8 mouse cellular contexts compared by ENCODE assay signal in the genomic region with DNA sequence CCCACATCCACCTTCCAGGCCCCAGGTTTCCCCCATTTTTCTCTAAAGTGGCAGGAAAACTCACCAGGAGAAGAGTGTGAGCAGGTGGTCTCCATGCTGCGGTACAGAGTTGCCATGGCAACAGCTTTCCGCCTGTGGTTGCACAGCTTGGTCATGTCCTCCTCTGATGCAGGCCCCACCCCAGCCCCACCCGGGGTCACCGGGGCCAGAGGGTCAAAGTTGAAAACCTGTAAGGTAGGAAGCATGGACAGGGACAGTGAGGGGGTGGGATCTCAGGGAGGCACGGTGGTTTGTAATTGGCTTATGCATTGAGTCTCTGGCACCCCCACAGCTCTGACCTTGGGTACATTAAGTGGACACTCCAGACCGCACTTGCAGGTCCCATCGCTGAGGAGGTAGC. TPM values are rescaled to one million over a fixed set of nuclear protein-coding genes. Genes with fewer than 3 reads are reported as not detected.
DNase-seq lines count a peak whose midpoint lies in the region; ATAC-seq and TF ChIP-seq lines count a peak whose summit lies in the region.

No protein-coding gene starts in this region.

- H3K36me3 ChIP-seq in heart, embryonic 13.5 days: peaks cover 57% of the 10 kb centered on the region
- peaks cover 58% of the 10 kb centered on the region for H3K36me3 ChIP-seq in hindbrain, embryonic 14.5 days (replicated peaks; ENCODE audit: control insufficient read depth, insufficient read depth)
- H3K36me3 ChIP-seq in midbrain, embryonic 11.5 days (ENCODE audit: control insufficient read depth, insufficient read depth, low read length): peaks cover 27% of the 10 kb centered on the region

- DNase-seq in heart, adult 9 months (ENCODE audit: low spot score in 2 of 2): no peak
- no peak for DNase-seq in hindbrain, embryonic 14.5 days (ENCODE audit: low spot score)
- DNase-seq in midbrain, embryonic 11.5 days (ENCODE audit: low spot score, missing footprints): no peak
- no peak for DNase-seq in frontal cortex, postnatal 25 days (ENCODE audit: low spot score in 2 of 2)
- no peak for DNase-seq in layer of hippocampus, adult 8-10 months (ENCODE audit: low spot score in 2 of 2)
- no peak for DNase-seq in left cerebral cortex, adult 2 months (ENCODE audit: extremely low spot score in 1 of 2, low spot score in 2 of 2)

- peak overlapping the region; percentile 95 for H3K9ac ChIP-seq in heart, embryonic 13.5 days
- H3K9ac ChIP-seq in hindbrain, embryonic 14.5 days: peak overlapping the region; percentile 83
- H3K9ac ChIP-seq in midbrain, embryonic 11.5 days (ENCODE audit: low read length): peak overlapping the region; percentile 85; the same call in 1 of the 2 replicates

- no peak for TF ChIP-seq CTCF in left cerebral cortex, adult 2 months (IDR thresholded peaks at IDR 0.05)

- H3K9me3 ChIP-seq in heart, embryonic 13.5 days: no peaks in the 10 kb centered on the region
- H3K9me3 ChIP-seq in hindbrain, embryonic 14.5 days (ENCODE audit: control insufficient read depth, low read length): no peaks in the 10 kb centered on the region
- H3K9me3 ChIP-seq in midbrain, embryonic 11.5 days (ENCODE audit: control insufficient read depth, low read length): no peaks in the 10 kb centered on the region

- peaks cover 50% of the 10 kb centered on the region for H3K4me1 ChIP-seq in heart, embryonic 13.5 days
- peaks cover 10% of the 10 kb centered on the region for H3K4me1 ChIP-seq in brown adipose tissue, adult 24 weeks (ENCODE audit: control insufficient read depth, insufficient read depth, insufficient read length, low read length)
- peaks cover 37% of the 10 kb centered on the region for H3K4me1 ChIP-seq in hindbrain, embryonic 14.5 days (replicated peaks; ENCODE audit: control insufficient read depth, insufficient read depth, low read length)
- peaks cover 36% of the 10 kb centered on the region for H3K4me1 ChIP-seq in midbrain, embryonic 11.5 days (ENCODE audit: control insufficient read depth, insufficient read depth, low read length)

- no peaks in the 10 kb centered on the region for H3K27me3 ChIP-seq in heart, embryonic 13.5 days (replicated peaks)
- H3K27me3 ChIP-seq in hindbrain, embryonic 14.5 days (ENCODE audit: control insufficient read depth, insufficient read depth, low read length): no peaks in the 10 kb centered on the region
- no peaks in the 10 kb centered on the region for H3K27me3 ChIP-seq in midbrain, embryonic 11.5 days (ENCODE audit: control insufficient read depth, insufficient read depth, low read length)

- H3K4me2 ChIP-seq in heart, embryonic 13.5 days: peak overlapping the region; percentile 76
- H3K4me2 ChIP-seq in hindbrain, embryonic 14.5 days (replicated peaks): peak overlapping the region; percentile 92
- H3K4me2 ChIP-seq in midbrain, embryonic 11.5 days: peak overlapping the region; percentile 93

- H3K27ac ChIP-seq in heart, embryonic 13.5 days (replicated peaks): 0 out of 2 replicates have a peak overlapping the region, but pooled peaks have one; percentile 99
- H3K27ac ChIP-seq in brown adipose tissue, adult 24 weeks (replicated peaks; ENCODE audit: low read depth, low read length): peak overlapping the region; percentile 99
- peak overlapping the region; percentile 97; the same call in 1 of the 2 replicates for H3K27ac ChIP-seq in hindbrain, embryonic 14.5 days
- no peak overlapping the region; the same call in 1 of the 2 replicates for H3K27ac ChIP-seq in midbrain, embryonic 11.5 days (ENCODE audit: low read depth, low read length)
- no peak overlapping the region for H3K27ac ChIP-seq in left cerebral cortex, adult 2 months

- peak overlapping the region; percentile 86 for H3K4me3 ChIP-seq in heart, embryonic 13.5 days
- peak overlapping the region; percentile 87 for H3K4me3 ChIP-seq in brown adipose tissue, adult 24 weeks (ENCODE audit: insufficient read depth, low read depth, low read length)
- peak overlapping the region; percentile 78 for H3K4me3 ChIP-seq in hindbrain, embryonic 14.5 days (replicated peaks; ENCODE audit: low read length)
- peak overlapping the region; percentile 64; the same call in 1 of the 2 replicates for H3K4me3 ChIP-seq in midbrain, embryonic 11.5 days (ENCODE audit: low read depth, low read length)
- no peak overlapping the region; the same call in 1 of the 2 replicates for H3K4me3 ChIP-seq in left cerebral cortex, adult 2 months

- intact Hi-C loops in left cerebral cortex, adult 2 months (cut with DNase I): no loop called here

- 60% methylated on average over 7 of the region's 7 CpGs for WGBS in heart, embryonic 13.5 days
- 45% methylated on average over 7 of the region's 7 CpGs for WGBS in hindbrain, embryonic 14.5 days
- 52% methylated on average over 7 of the region's 7 CpGs for WGBS in midbrain, embryonic 11.5 days

- no peak for ATAC-seq in heart, embryonic 13.5 days (ENCODE audit: extremely low read depth, insufficient number of reproducible peaks, low FRiP score, low TSS enrichment)
- ATAC-seq in hindbrain, embryonic 14.5 days (ENCODE audit: low FRiP score): no peak
- no peak for ATAC-seq in midbrain, embryonic 11.5 days (ENCODE audit: low FRiP score)

RNA-seq across cellular contexts. Expression of gene Mbd6, which starts 2.1 kb away (rescaled TPM):
- 12.6 and 12.7 TPM in 2 replicates for polyA plus RNA-seq in heart, embryonic 13.5 days (2015; fragmentation: Nextera tagmentation; extraction: Ambion mirVana)
- 15.9 and 18.4 TPM in 2 replicates for polyA plus RNA-seq in brown adipose tissue, adult 24 weeks (2012; ENCODE audit: insufficient read depth, insufficient read length, missing spikeins)
- 16.2 and 20.0 TPM in 2 replicates for polyA plus RNA-seq in hindbrain, embryonic 14.5 days (2014; fragmentation: Nextera tagmentation; extraction: Ambion mirVana)
- 12.3 and 16.3 TPM in 2 replicates for polyA plus RNA-seq in midbrain, embryonic 11.5 days (2014; fragmentation: Nextera tagmentation; extraction: Ambion mirVana)
- total RNA-seq in layer of hippocampus, adult 8-10 months (2022): 10 to 100 TPM; 56.3 to 61.6 (median 56.8) TPM
- total RNA-seq in left cerebral cortex, adult 2 months (2021): 10 to 100 TPM; 42.2 to 52.4 TPM

RNA-seq across cellular contexts. Expression of gene Dctn2, which starts 20.6 kb away (rescaled TPM):
- 133 and 136 TPM in 2 replicates for polyA plus RNA-seq in heart, embryonic 13.5 days (2015; fragmentation: Nextera tagmentation; extraction: Ambion mirVana)
- 100 and 102 TPM in 2 replicates for polyA plus RNA-seq in brown adipose tissue, adult 24 weeks (2012; ENCODE audit: insufficient read depth, insufficient read length, missing spikeins)
- polyA plus RNA-seq in hindbrain, embryonic 14.5 days (2014; fragmentation: Nextera tagmentation; extraction: Ambion mirVana): 281 and 296 TPM in 2 replicates
- 196 and 206 TPM in 2 replicates for polyA plus RNA-seq in midbrain, embryonic 11.5 days (2014; fragmentation: Nextera tagmentation; extraction: Ambion mirVana)
- total RNA-seq in layer of hippocampus, adult 8-10 months (2022): 100 to 1,000 TPM; 260 to 271 (median 262) TPM
- 100 to 1,000 TPM; 254 to 259 TPM for total RNA-seq in left cerebral cortex, adult 2 months (2021)

RNA-seq across cellular contexts. Expression of gene Kif5a, which starts 23.6 kb away (rescaled TPM):
- polyA plus RNA-seq in heart, embryonic 13.5 days (2015; fragmentation: Nextera tagmentation; extraction: Ambion mirVana): 0.32 and 0.63 TPM in 2 replicates
- polyA plus RNA-seq in brown adipose tissue, adult 24 weeks (2012; ENCODE audit: insufficient read depth, insufficient read length, missing spikeins): 0.99 and 2.2 TPM in 2 replicates
- polyA plus RNA-seq in hindbrain, embryonic 14.5 days (2014; fragmentation: Nextera tagmentation; extraction: Ambion mirVana): 118 and 129 TPM in 2 replicates
- 26.3 and 31.1 TPM in 2 replicates for polyA plus RNA-seq in midbrain, embryonic 11.5 days (2014; fragmentation: Nextera tagmentation; extraction: Ambion mirVana)
- total RNA-seq in layer of hippocampus, adult 8-10 months (2022): 100 to 1,000 TPM; 807 to 850 (median 831) TPM
- total RNA-seq in left cerebral cortex, adult 2 months (2021): 1,000 to 10,000 TPM; 1,016 to 1,023 TPM

RNA-seq across cellular contexts. Expression of gene Mars, which starts 24.9 kb away (rescaled TPM):
- 84.0 and 86.4 TPM in 2 replicates for polyA plus RNA-seq in heart, embryonic 13.5 days (2015; fragmentation: Nextera tagmentation; extraction: Ambion mirVana)
- 51.3 and 67.4 TPM in 2 replicates for polyA plus RNA-seq in brown adipose tissue, adult 24 weeks (2012; ENCODE audit: insufficient read depth, insufficient read length, missing spikeins)
- polyA plus RNA-seq in hindbrain, embryonic 14.5 days (2014; fragmentation: Nextera tagmentation; extraction: Ambion mirVana): 113 and 124 TPM in 2 replicates
- 185 and 187 TPM in 2 replicates for polyA plus RNA-seq in midbrain, embryonic 11.5 days (2014; fragmentation: Nextera tagmentation; extraction: Ambion mirVana)
- total RNA-seq in layer of hippocampus, adult 8-10 months (2022): 10 to 100 TPM; 56.7 to 65.8 (median 63.9) TPM
- total RNA-seq in left cerebral cortex, adult 2 months (2021): 10 to 100 TPM; 55.3 to 61.5 TPM

RNA-seq across cellular contexts. Expression of gene Arhgap9, which starts 35.0 kb away (rescaled TPM):
- 1.7 and 1.9 TPM in 2 replicates for polyA plus RNA-seq in heart, embryonic 13.5 days (2015; fragmentation: Nextera tagmentation; extraction: Ambion mirVana)
- polyA plus RNA-seq in brown adipose tissue, adult 24 weeks (2012; ENCODE audit: insufficient read depth, insufficient read length, missing spikeins): 0.87 and 1.9 TPM in 2 replicates
- polyA plus RNA-seq in hindbrain, embryonic 14.5 days (2014; fragmentation: Nextera tagmentation; extraction: Ambion mirVana): 0.88 and 1.1 TPM in 2 replicates
- 1.1 and 1.4 TPM in 2 replicates for polyA plus RNA-seq in midbrain, embryonic 11.5 days (2014; fragmentation: Nextera tagmentation; extraction: Ambion mirVana)
- total RNA-seq in layer of hippocampus, adult 8-10 months (2022): 1 to 10 TPM in 3 of 4 experiments, under 1 TPM in 1; 0.60 to 4.6 (median 2.2) TPM
- total RNA-seq in left cerebral cortex, adult 2 months (2021): 1 to 10 TPM in 1 of 2 experiments, under 1 TPM in 1; 0.47 to 1.2 TPM

Comparison
In these comparisons a context has a peak if more than half of its experiments do, and no peak if none do; other contexts are left out.
1. H3K27ac ChIP-seq: peak in heart, embryonic 13.5 days (single experiment), brown adipose tissue, adult 24 weeks (single experiment) and hindbrain, embryonic 14.5 days (single experiment); none in midbrain, embryonic 11.5 days (single experiment) and left cerebral cortex, adult 2 months (single experiment).
2. Peak in every context shown above with its lines, with median percentiles within 50 percentile points of each other: H3K4me2 ChIP-seq and H3K9ac ChIP-seq.